Mouse (Mus musculus) neural tube, embryonic 10.5 days (tissue): ENCODE data around the gene Hhipl1.

Source experiments
- DNase-seq: peaks from one replicate; pipeline ENCODE4 v3.0.0-alpha.2; 2017; ENCODE audit warnings: low spot score; ENCODE audit errors: extremely low spot score

Hhipl1 gene

DNA sequence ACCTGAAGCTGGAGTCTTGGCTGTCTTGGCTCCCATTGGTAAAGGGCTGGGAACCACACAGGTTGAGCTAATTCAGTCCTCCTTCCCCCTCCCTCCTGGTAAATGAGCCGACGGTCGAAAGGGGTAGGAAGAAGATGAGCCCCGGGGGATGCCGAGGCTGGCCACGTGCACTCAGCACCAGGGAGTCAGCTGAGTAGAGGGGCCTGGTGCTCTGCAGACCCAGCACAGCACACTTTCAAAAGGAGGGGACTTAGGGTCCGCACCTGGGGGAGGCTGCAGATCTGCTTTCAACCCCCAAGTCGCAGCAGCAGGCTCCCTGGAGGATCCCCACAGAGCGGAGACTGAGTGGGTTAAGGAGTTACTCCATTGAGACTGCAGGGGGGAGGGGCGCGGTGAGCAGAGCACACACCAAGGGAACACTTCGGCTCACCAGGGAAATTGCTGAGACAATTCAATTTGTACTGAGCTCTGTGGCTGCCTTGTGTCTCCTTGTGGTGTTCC, 28.7 kb upstream of the Hhipl1 start:
- DNase-seq: peak; percentile 47

DNA sequence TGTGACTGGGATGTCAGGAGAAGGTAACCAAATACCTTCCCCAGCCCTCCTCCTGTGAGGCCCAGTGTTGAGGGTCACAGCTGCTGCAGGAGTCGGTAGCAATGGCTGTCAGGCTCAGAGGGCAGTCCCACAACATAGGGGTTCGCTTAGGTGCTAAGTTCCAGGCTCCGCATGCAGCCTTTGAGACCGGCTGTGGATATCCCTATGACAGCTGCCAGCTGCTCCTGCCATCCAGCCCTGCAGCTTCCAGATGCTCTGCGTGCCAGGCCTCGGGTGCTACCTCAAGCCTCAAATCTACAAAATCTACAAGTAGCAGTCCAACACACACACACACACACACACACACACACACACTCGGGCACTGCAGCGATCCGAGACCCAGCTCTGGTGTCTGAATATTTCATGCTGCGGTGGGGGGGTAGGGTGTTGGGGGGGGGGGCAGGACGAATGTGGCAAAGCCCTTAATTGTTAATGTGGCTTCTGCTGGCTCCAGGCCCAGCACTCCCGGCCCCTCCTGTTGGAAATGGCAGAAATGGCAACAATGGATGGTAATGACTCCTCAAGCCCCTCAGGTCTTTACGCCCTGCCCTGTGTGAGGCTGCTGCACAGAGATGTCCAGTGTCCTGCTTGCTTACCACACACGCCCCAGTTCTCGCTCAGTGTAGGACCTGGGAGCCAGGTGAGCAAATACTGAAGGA, 27.7 kb upstream of the Hhipl1 start:
- DNase-seq: no peak

DNA sequence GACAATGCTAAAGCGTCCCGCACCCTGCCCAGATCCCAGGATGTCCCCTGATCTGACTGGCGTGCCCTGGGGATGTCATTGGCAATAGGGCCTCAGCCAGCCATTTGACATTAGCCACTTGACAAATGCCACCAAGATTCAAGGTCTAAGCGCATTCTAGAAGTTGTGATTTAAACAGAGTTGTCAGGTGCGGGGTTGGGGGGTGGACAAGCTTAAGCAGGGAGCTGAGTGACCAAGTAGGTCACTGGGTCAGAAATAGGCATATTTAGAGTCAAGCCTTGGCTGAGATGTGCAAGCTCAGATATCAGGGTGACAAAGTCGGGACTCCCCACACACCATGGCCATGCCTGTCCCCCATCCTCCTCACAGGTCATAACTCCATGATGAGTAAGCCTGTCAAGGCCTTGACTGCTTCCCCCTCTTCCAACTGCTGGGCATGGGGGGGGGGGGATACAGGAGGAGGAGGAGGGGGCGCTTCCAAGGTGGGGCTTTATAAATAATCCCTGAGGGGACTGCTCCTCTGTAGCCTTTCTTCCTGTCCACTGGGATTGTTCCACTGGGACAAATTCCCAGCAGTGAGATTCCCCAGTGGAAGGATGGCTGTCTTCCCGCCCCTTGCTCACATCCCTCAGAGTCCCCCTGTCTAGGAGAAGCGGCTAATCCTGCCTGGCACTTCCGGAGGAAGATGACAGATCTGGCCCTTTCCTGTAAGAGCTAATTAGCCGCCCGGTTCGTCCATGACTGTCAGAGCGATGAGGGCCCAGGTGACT, 21.4 kb upstream of the Hhipl1 start:
- peak; percentile 48 for DNase-seq

DNA sequence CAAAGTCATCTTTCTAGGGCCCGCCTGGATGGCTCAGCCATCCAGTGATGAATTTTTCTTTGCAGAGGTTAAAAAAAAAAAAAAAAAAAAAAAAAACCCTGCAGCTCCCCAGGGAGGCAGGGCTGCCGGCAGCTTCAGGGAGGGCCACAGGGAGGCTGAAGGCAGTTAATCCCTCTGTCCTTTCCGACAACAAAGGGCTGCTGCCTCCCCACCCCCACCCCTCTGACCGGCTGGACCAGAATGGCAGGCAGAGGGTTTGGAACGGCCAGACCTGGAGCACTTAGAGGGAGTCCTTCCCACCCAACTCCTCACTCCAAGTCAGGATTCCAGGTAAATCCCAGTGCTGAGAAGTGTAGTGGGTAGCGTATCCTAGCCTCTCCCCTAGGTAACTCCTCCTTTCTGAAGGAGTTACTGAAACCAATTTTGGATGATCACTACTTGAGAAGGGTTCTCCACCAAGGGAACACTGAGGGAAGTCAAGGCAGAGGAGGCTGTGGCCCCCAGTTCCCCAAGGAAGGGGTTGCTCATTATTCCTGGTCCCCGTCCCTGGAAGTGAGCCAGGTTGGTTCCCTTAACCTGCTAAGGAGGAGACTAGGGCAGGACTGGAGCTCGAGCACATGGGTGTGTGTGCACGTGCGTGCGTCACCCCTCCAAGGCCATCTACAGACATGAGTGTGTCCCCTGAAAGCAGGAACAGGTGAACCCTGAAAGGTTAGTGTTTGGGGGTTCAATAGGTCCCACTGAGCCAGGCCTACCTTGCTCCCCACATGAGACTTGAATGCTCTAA, 20.7 kb upstream of the Hhipl1 start:
- peak; percentile 53 for DNase-seq

DNA sequence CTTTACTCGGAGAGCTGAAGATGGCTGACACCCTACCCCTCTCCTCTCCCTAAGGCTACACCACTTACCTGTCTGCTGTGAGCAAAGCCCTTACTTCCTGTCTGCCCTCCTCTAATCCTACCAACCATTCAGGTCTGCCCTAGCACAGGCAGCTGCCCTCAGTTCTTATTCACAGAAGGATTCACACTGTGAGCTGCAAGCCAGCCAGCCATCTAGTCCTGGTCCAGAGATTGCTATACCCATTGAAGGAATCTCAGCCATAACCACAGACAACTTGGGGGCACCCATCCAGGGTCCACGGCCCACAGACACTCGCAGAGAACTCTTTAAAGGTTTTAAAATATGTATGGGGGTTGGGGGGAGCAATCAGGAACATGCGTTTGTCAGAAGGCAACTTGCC, 19.7 kb upstream of the Hhipl1 start:
- DNase-seq: no peak

DNA sequence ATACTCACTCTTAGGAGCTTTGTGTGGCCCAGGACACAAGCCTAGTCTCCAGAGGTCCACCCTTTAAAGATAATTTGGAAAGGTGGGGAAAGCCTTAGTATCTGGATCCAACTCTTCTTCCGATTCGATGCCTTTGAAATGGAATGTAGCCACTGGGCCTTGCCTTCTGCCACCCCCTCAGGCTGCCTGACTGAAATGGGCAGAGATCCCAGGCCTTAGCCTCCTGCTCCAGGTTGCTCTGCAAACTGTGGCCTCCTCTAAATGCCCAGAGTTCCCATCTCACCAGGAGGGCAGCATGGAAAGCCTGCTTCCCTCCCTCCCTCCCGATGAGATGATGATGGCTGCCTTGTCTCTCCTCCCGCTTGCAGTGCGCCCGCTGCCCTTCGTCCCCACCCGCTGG, 19.1 kb upstream of the Hhipl1 start:
- no peak for DNase-seq

DNA sequence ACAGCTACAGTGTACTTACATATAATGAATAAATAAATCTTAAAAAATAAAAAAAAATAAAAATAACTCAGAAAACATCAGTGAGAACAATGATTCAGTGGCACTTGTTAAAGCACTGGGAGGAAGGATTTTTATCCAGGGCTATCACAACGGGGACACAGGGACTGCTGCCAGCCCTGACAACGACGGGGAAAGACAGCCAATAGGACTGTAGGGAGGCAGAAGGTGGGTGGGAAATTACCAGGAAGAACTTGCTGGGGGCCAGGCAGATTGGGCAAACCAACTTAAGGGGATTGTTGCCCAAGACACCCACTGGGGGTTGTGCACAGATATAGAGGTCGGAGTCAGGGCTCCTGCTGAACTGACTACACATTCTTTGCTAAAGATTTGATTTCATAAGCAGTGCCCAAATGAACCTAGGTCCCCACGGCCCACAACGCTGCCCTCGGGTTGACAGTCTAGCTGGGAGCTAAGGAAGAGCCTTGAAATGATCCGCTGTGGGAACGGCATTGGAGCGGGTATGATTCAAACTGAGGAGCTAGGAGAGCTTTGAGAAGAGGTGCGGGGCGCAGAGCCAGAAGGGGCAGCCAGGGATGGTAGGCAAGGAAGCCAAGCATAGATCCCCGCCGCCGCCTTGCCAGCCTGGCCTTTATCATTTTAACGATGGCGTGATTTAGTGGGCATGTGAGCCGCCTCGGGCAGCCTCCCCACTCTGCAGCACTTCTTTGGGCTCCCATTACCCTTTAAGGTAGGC, 17.8 kb upstream of the Hhipl1 start:
- no peak for DNase-seq

DNA sequence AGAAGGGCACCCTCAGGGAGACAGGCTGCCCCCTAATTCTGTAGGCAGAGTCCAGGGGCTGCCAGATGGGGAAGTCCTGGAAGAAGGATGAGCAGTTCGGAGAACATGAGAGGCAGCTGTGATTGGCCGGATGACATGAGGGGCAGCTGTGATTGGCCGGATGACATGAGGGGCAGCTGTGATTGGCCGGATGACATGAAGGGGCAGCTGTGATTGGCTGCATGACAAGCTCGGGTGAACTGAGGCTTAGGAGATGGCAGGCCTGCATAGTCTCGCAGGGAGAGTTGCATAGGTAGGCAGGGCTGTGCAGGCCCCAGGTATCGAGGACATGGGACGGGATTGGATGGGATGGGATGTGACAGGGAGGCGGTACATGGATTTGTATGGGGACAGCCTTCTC, 13.7 kb upstream of the Hhipl1 start:
- DNase-seq: peak; percentile 51

DNA sequence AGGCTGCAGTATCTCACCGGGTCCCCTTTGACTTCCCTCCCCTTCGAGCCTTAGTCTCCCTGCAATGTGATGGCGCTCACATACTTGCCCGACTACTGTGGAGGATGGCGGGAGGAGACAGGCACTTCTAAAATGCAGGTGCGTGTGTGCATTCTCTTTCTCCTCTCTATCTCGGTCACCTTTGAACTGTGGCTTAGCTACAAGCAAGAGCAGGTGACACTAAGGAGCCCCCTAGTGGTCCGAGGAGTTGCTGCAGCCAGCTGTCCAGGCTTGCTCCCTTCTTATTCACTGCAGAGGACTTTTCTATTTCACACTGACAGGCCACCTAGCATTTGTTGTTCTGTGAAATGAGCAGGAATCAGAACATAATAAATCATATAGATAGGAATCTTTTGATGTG, 13.1 kb upstream of the Hhipl1 start:
- peak; percentile 82 for DNase-seq

DNA sequence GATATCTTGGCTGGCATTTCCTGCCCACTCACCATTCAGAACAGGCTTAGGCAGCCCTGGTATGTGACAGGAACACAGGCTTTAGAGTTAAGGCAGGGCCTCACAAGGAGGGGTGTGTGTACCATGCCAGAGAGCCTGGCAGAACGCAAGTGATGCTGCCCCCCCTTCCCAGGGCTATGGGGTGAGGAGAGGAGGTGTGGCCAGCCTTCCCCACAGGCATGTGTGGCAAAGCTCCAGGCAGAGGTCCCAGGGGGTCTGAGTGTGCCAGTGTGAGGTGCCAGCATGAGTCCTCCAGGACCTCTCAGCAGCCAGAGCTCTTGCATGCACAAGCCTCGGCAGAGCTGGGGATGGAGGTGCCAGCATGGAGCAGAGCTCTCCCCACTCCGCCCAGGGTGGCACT, 11.4 kb upstream of the Hhipl1 start:
- DNase-seq: no peak

DNA sequence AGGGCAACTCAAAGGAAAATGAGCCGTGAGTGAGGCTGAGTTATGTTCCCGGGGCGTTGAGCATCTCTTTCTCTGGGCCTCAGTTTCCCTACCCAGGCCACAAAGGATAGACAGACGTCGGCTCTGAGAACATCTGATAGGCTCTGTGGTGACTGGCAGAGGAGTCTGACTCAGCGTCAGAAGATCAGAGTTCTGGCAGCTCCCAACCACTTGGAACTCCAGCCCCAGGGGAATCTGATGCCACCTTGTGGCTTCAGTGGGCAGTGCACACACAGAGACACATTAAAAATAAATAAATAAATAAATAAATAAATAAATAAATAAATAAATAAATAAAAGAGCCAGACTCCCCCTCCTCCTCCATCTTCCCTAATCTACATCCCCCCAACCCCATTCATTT, 9.0 kb upstream of the Hhipl1 start:
- no peak for DNase-seq

DNA sequence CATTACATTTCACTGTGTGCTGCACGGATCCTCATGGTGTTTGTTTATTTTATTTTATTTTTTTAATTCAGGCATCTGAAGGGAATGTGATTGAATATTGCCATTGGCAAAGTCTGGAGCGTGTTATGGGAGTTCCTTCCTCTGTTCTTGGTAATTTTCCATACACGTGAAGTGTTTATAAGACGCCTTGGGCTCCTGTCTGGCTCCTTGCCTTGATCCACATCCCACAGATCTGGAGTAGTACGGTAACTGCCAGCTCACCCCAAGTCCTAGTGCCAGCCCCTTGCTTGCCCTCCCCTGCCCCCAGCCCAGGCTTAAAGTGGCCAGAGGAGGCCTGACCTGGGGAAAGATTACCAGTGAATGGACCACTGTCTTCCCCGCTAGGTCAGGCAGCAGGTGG, 5.1 kb upstream of the Hhipl1 start:
- DNase-seq: no peak

DNA sequence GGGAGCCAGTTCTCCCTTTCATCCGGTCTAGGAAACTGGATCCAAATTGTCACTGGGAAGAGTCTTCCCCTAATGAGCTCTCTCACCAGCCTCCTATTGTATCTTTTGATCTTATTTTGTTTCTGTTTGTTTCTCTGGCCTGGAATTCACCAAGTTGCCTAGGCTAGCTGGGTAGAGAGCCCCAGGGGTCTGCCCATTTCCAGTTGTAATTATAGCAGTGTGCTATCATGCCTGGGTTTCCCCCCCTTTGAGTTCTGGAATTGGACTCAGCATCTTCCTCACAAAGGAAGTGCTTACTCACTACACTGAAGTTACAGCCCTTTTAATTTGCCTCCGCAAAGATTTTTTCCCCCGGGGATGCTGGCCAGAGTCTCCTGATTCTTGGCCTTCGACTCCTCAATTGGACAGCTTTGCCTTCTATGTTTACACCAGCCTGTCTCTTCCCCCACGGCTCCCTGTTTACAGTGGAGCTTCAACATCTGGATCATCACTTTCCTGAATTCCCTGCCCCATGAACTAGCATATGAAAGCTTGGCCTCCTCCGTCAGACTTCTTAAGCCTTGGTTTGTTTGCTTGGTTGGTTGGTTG, 2.2 kb upstream of the Hhipl1 start:
- no peak for DNase-seq

DNA sequence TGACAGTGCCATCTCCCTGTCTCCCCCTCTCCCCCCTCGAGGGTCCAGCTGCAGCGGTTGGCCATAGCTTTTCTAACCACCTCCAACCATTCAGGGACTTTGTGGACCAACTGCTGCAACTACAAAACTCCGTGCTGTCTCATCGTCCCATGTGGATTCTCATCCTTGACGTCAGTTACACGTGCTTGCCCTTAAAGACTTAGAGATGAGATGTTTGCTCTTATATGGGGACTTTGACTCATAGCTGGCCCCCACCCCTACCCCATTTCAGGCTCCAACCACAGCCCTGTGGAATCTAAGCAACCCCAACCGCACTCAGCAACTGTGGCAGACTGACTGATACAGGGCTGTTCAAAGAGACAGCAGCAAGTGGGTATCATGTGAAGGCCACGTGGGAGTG, 898 bp upstream of the Hhipl1 start:
- no peak for DNase-seq

DNA sequence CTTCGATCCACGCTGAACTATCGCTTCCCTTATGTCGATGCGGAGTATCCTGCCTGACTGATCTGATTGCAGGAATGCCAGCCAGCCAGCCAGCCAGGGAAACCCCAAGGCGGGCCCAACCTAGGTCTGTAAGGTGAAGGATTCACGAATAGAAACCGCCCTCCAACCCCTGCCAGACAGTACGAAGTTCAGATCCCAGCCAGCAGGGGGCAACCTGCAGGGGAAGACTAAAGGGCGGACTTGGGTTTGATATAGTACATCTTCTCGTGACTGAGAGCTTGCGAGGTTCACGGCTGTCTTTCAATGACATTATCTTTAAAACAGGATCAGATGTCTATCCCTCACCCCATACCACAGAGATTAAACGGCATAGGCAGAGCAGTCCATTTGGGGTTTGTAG, 1.5 kb downstream of the Hhipl1 start:
- DNase-seq: peak; percentile 77

DNA sequence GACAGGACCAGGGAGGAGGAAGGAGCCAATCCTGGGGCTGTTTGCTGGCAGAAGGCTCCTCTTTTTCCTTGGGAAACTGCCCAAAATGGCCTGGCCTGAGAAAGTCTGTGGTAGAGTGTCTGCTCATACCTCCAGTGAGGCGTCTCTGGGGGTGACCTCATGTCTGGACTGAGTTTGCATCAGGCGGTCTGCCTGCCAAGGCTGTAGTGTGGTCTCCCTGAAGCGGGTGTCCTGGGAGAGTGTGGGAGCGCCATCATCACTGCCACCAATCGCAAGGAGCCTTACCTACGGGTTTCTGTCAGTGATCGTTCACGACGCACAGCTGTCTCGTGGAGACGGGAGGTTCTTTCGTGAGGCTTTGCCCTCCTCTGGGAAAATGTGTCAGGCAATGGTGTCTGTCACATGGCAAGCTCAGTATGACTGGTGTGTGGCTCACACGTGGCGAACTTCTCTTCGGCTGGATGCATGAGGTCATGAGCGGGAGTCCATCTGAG, 2.3 kb downstream of the Hhipl1 start:
- no peak for DNase-seq

DNA sequence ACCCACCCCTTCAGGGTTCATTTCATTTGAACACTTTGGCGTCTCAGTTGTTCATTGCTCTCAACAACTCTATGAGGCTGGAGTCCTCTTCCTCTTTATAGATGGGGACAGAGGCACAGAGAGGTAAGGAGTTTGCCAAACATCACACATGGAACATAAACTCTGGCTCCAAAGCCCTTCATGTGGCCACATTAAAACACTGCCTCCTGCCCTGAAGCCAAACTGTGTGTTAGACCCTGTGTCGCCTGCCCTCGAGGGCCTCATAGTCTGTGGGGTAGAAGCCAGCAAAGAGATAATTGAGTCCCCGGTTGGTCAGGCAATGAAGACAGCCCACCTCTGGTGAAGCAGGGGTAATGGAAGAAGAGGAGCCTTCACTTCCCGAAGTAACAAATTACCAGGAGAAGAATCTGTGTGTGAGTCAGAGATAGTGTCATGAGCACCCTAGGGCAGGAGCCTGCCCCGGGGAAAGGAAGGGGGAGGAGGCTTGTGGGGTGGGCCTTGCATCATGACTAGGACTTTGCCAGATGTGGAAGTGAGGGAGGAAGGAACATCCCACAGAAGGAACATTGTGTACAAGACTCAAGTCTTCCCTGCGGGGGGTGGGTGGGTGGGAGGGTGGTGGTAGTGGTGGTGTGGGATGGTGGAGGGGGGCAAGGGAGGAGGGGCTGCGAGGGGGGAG, 3.2 kb downstream of the Hhipl1 start:
- no peak for DNase-seq

DNA sequence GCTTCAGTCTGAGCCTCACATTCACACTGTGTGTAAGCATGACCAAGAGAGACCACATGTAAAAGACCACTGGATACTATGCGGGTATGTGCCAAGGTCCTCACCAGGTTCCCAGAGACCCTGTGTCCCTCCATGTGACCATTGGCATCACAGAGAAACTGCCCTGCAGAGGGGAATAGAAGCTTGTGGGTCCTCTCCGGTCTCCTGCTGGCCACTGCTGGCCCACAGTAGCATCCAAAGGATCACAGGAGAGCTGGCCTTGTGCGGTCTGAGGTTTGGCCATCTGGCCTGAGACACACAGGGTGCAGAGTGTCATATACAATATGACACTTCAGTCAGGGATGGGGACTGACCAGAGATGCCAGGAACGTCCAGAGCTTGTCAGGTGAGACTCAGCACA, 4.0 kb downstream of the Hhipl1 start:
- no peak for DNase-seq

DNA sequence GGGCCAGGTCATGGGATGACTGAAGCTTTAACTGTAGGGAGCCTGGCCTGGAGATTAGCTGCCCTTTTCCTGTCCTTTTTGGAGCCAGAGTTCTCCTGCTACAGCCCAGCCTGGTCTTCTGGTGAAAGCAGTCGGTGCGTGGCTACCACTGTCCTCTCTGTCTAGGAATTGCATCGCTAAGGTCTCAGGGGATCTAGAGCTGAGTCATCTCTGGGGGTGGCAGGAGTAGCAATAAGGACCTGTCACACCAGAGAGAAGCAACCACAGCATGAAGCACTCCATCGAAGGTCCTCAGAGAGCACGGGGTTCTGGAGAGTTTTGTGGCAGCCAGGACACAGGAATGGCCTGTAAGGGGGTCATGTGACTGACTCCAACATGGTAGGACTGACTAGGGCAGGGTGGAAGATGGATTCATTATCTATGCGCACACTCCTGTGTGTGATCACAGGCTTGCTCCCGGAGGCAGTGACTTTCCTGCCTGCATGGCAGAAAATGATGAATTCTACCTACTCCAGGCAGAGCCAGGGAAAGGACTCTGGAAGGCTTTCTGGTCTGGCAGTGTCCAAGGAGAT, 4.5 kb downstream of the Hhipl1 start:
- no peak for DNase-seq

DNA sequence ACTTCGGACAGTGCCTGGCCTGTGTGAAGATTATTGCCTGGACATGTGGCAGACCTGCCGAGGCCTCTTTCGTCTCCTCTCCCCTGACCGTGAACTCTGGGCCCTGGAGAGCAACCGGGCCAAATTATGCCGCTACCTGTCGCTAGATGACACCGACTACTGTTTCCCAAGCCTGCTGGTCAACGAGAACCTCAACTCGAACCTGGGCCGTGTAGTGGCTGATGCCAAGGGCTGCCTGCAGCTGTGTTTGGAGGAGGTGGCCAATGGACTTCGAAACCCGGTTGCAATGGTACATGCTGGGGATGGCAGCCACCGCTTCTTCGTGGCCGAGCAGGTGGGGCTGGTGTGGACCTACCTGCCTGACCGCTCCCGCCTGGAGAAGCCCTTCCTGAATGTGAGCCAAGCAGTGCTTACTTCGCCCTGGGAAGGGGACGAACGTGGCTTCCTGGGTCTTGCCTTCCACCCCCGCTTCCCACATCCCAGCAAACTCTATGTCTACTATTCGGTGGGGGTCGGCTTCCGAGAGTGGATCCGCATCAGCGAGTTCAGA, 5.7 kb downstream of the Hhipl1 start:
- DNase-seq: no peak
